Mouse (Mus musculus) ES-Bruce4 (cell line): Measurements from ENCODE around the gene Sult1a1.

ENCODE experiments used
- CTCF ChIP-seq: IDR thresholded peaks from one replicate; pipeline ENCODE4 v1.8.1; 2011; ENCODE audit warnings: low read depth, low read length
- EP300 ChIP-seq: IDR thresholded peaks from 2 replicates; pipeline ENCODE4 v1.6.1; 2011; ENCODE audit warnings: low read depth, low read length; ENCODE audit not compliant: insufficient read depth
- POLR2A ChIP-seq: IDR thresholded peaks from one replicate; pipeline ENCODE4 v1.8.1; 2011; ENCODE audit warnings: low read length; ENCODE audit not compliant: insufficient read depth

DNA sequence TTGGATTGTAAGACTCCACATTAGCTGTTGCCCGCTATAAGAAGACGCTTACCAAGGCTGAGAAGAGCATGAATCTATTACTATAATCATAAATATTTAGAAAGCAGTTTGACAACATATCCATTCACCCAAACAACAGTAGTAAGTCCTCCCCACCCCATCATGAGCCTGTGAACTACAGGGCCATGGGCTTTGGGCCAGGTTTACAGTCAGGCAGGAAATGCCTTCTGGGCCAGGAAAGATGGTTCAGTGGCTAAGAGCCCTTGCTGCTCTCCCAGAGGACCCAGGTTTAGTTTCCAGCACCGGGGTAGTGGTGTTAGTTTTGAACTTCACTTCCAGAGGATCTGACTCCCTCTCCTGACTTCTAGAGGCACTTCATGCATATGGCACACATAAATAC is 41.3 kb upstream of the Sult1a1 start:
- TF ChIP-seq POLR2A, result no peak
- no peak for TF ChIP-seq EP300
- no peak for TF ChIP-seq CTCF
